Mouse (Mus musculus): ENCODE results near the gene Akr1b7. TPM values are rescaled to one million over a fixed set of nuclear protein-coding genes. Genes with fewer than 3 reads are reported as not detected.

Akr1b7 gene
- polyA plus RNA-seq (2021; fragmentation: Nextera tagmentation) = not detected in 2 replicates
- long read RNA-seq, experiment 1 = 0 reads
- long read RNA-seq, experiment 2 = 0 reads

DNA sequence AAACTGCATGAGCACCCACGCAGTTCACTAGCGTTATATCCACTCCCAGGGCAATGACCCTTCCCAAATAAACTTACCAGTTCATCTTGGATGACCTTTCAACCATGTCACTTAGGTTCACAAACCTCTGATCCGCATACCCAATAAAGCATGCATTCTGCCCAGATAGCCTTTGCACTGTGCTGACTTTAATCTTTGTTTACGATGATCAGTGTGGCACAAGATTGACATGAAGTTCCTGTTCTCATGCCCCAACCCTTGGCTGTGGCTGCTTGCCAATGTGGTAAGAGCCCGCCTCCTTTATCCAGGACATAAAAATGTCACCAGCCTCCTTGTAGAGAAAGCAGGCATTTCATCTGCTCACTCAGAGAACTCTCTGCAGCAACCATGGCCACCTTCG lies at the start of gene Akr1b7:
Gene Akr1b7, plus strand, starts transcription at position 312 of the 400 bp plus-strand sequence.

DNA sequence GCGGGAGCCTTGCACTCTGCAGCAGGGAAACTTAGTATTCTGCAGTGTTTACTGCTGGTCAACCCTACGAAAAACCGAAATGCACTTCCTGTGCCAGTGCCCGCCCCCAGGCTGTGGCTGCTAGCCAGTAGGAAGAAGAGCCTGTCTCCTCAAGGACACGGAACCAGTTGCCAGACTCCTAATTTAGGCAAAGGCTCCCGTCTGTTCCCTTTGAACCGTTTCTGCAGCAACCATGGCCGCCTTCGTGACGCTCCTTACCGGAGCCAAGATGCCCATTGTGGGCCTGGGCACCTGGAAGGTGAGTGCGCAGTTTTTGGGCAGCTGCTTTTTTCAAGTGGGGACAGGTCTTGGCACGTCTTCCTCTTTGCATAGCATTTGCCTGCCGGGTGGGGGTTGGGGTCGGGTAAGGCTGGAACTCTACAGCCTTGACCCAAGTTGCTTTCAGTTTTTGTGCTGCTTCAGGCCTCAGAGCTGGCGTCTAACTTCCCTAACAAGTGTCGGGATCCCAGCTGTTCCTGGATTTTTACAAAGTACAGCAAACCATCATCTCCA lies 27.9 kb upstream of the Akr1b7 start, which contains the start of gene Akr1b10:
Gene Akr1b10, plus strand, starts transcription at position 109 of the 552 bp plus-strand sequence.

Other genes with a start within 250 kb of the Akr1b7 start
- 38.8 and 41.0 TPM in 2 replicates for gene Slc35b4, start 235.2 kb upstream of the Akr1b7 start, polyA plus RNA-seq (2021; fragmentation: Nextera tagmentation)
- 72.5 and 79.1 TPM in 2 replicates for gene Akr1b3, start 94.9 kb upstream of the Akr1b7 start, polyA plus RNA-seq (2021; fragmentation: Nextera tagmentation)
- 1.6 and 3.0 TPM in 2 replicates for gene Akr1b8, start 58.2 kb upstream of the Akr1b7 start, polyA plus RNA-seq (2021; fragmentation: Nextera tagmentation)
- 29.8 and 36.2 TPM in 2 replicates for gene Akr1b10, start 28.1 kb upstream of the Akr1b7 start, polyA plus RNA-seq (2021; fragmentation: Nextera tagmentation)
- gene Bpgm, start 63.9 kb downstream of the Akr1b7 start, polyA plus RNA-seq (2021; fragmentation: Nextera tagmentation) = 65.9 and 66.1 TPM in 2 replicates
- gene Cald1, start 186.2 kb downstream of the Akr1b7 start, polyA plus RNA-seq (2021; fragmentation: Nextera tagmentation) = 23.1 and 24.1 TPM in 2 replicates

Measured in layer of hippocampus, adult 6 months (tissue).